Mouse (Mus musculus) CH12.LX (cell line): ENCODE measurements at regions not wholly inside any gene's neighbourhood (a gene's known extent, or its start where the extent isn't known, plus 50 kb on each side); places are given as distances from the start of the nearest gene placed in this dataset.

Source experiments
- DNase-seq: peaks from one replicate; pipeline ENCODE4 v3.0.0-alpha.2; 2013; ENCODE audit errors: extremely low read depth
- H3K27ac ChIP-seq: 2 replicates; pipeline ENCODE4 v1.5.1; 2012; ENCODE audit warnings: low read depth, mild to moderate bottlenecking, control low read depth, moderate library complexity; ENCODE audit not compliant: insufficient read depth
- H3K27me3 ChIP-seq: replicated peaks from 2 replicates; pipeline ENCODE3; 2012; ENCODE audit warnings: inconsistent platforms
- H3K36me3 ChIP-seq, 2 experiments: replicated peaks in 1 of 2; 2 replicates each; pipeline versions ENCODE3 to v1.6.1; 2012; ENCODE audit warnings: inconsistent platforms in 1 of 2, low read length in 1 of 2, mild to moderate bottlenecking in 1 of 2, mixed read lengths in 1 of 2, moderate library complexity in 1 of 2; ENCODE audit not compliant: control insufficient read depth in 1 of 2, insufficient read depth in 1 of 2
- H3K4me1 ChIP-seq, 2 experiments: 2 replicates each; pipeline ENCODE4 v1.6.1; 2012; ENCODE audit warnings: inconsistent platforms in 1 of 2, moderate library complexity in 1 of 2; ENCODE audit not compliant: insufficient read depth in 2 of 2, control insufficient read depth in 1 of 2
- H3K4me2 ChIP-seq: 2 replicates; pipeline ENCODE4 v1.6.1; 2012; ENCODE audit warnings: low read depth, mild to moderate bottlenecking, control low read depth; ENCODE audit not compliant: poor library complexity, insufficient read depth, severe bottlenecking
- H3K4me3 ChIP-seq, 3 experiments: fragments of 150-350 bp in 1 of 3; sonication (generic) in 1 of 3; replicated peaks in 1 of 3; 2 replicates each; pipeline versions ENCODE3 to v1.5.1; 2011 to 2012; ENCODE audit warnings: low read depth in 2 of 3, low read length in 2 of 3, mild to moderate bottlenecking in 2 of 3, moderate library complexity in 2 of 3, control low read depth in 1 of 3, improper control_type of control experiment in 1 of 3, inconsistent platforms in 1 of 3, mixed read lengths in 1 of 3; ENCODE audit not compliant: poor library complexity in 1 of 3
- H3K79me2 ChIP-seq: replicated peaks from 2 replicates; pipeline ENCODE4 v1.6.1; 2012; ENCODE audit warnings: mild to moderate bottlenecking, moderate library complexity; ENCODE audit not compliant: control insufficient read depth, poor library complexity, insufficient read depth, severe bottlenecking; ENCODE audit errors: extremely low read depth
- H3K9ac ChIP-seq: 2 replicates; pipeline ENCODE4 v1.6.1; 2012; ENCODE audit warnings: low read depth, mild to moderate bottlenecking, control low read depth, moderate library complexity; ENCODE audit not compliant: insufficient read depth
- H3K9me3 ChIP-seq: replicated peaks from 2 replicates; pipeline ENCODE3; 2012; ENCODE audit warnings: low read length, inconsistent platforms, mixed read lengths
- CHD1 ChIP-seq: IDR thresholded peaks from 2 replicates; pipeline ENCODE4 v1.6.1; 2012; ENCODE audit warnings: low read depth, low read length, improper control_type of control experiment, inconsistent platforms
- CTCF ChIP-seq, 2 experiments: IDR thresholded peaks in 1 of 2; conservative IDR thresholded peaks in 1 of 2; 2 replicates each; pipeline ENCODE4 v1.5.1; 2011 to 2012; ENCODE audit warnings: low read depth in 2 of 2, low read length in 2 of 2, improper control_type of control experiment in 1 of 2, inconsistent platforms in 1 of 2, mild to moderate bottlenecking in 1 of 2, moderate library complexity in 1 of 2
- ELF1 ChIP-seq: IDR thresholded peaks from 2 replicates; pipeline ENCODE4 v1.6.1; 2014; ENCODE audit warnings: low read depth, mild to moderate bottlenecking, inconsistent platforms, low read length, improper control_type of control experiment
- EP300 ChIP-seq: IDR thresholded peaks from 2 replicates; pipeline ENCODE4 v1.6.1; 2011; ENCODE audit warnings: low read length, improper control_type of control experiment
- ETS1 ChIP-seq: conservative IDR thresholded peaks from 2 replicates; pipeline ENCODE4 v1.6.1; 2012; ENCODE audit warnings: low read depth, mild to moderate bottlenecking, inconsistent platforms, low read length, improper control_type of control experiment, moderate library complexity
- GABPA ChIP-seq: IDR thresholded peaks from 2 replicates; pipeline ENCODE4 v1.6.1; 2012; ENCODE audit warnings: low read depth, low read length, improper control_type of control experiment, inconsistent platforms; ENCODE audit not compliant: insufficient replicate concordance
- IRF4 ChIP-seq: IDR thresholded peaks from 2 replicates; pipeline ENCODE4 v1.6.1; 2014; ENCODE audit warnings: low read depth, mild to moderate bottlenecking, inconsistent platforms, low read length, improper control_type of control experiment
- JUND ChIP-seq: conservative IDR thresholded peaks from 2 replicates; pipeline ENCODE4 v1.6.1; 2011; ENCODE audit warnings: low read depth, low read length, improper control_type of control experiment
- MAFK ChIP-seq: IDR thresholded peaks from 2 replicates; pipeline ENCODE4 v1.6.1; 2011; ENCODE audit warnings: low read length, improper control_type of control experiment; ENCODE audit not compliant: insufficient replicate concordance
- MAX ChIP-seq: IDR thresholded peaks from 2 replicates; pipeline ENCODE4 v1.6.1; 2011; ENCODE audit warnings: low read length, improper control_type of control experiment
- MYC ChIP-seq: IDR thresholded peaks from 2 replicates; pipeline ENCODE4 v1.6.1; 2011; ENCODE audit warnings: low read depth, mild to moderate bottlenecking, improper control_type of control experiment, low read length
- NRF1 ChIP-seq: IDR thresholded peaks from 2 replicates; pipeline ENCODE4 v1.6.1; 2014; ENCODE audit warnings: low read depth, mild to moderate bottlenecking, inconsistent platforms, low read length, improper control_type of control experiment, moderate library complexity
- PAX5 ChIP-seq: IDR thresholded peaks from 2 replicates; pipeline ENCODE4 v1.6.1; 2012; ENCODE audit warnings: low read length, inconsistent platforms, mixed read lengths
- RAD21 ChIP-seq: IDR thresholded peaks from 2 replicates; pipeline ENCODE4 v1.6.1; 2011; ENCODE audit warnings: low read depth, mild to moderate bottlenecking, low read length, improper control_type of control experiment, moderate library complexity
- TBP ChIP-seq: conservative IDR thresholded peaks from 2 replicates; pipeline ENCODE4 v1.6.1; 2011; ENCODE audit warnings: low read depth, low read length, improper control_type of control experiment
- UBTF ChIP-seq: IDR thresholded peaks from 2 replicates; pipeline ENCODE4 v1.6.1; 2012; ENCODE audit warnings: low read depth, mild to moderate bottlenecking, inconsistent platforms, low read length, improper control_type of control experiment, moderate library complexity
- ZC3H11A ChIP-seq: IDR thresholded peaks from 2 replicates; pipeline ENCODE4 v1.6.1; 2012; ENCODE audit warnings: low read depth, mild to moderate bottlenecking, inconsistent platforms, low read length, improper control_type of control experiment
- ZNF384 ChIP-seq: IDR thresholded peaks from 2 replicates; pipeline ENCODE4 v1.6.1; 2012; ENCODE audit warnings: low read depth, low read length, improper control_type of control experiment, inconsistent platforms
- dilution Hi-C: fragments of 300-500 bp; cut with MboI; formaldehyde crosslinking; loops from 2 replicates; pipeline ENCODE4 v1.14.3; 2020; ENCODE audit warnings: low sequenced_read_pairs; ENCODE audit not compliant: extremely low pct_unique_long_range_greater_than_20kb, extremely low pct_ligation_motif_present
- in situ Hi-C: fragments of 300-500 bp; cut with MboI; formaldehyde crosslinking; loops from 3 replicates; pipeline ENCODE4 v1.14.3; 2019; ENCODE audit warnings: low sequenced_read_pairs, low pct_ligation_motif_present, low pct_unique_long_range_greater_than_20kb, mixed read lengths

GRCm38 (mm10) chr13:39950203-39950602 is 411.0 kb downstream of the Ofcc1 start:
- no peak overlapping the region for H3K4me3 ChIP-seq
- no peak for TF ChIP-seq GABPA
- TF ChIP-seq MAFK = no peak
- TF ChIP-seq CHD1 = no peak
- no peak for TF ChIP-seq NRF1
- TF ChIP-seq JUND = no peak
- TF ChIP-seq CTCF (conservative IDR thresholded peaks at IDR 0.05 in 1 of 2, IDR thresholded peaks at IDR 0.05 in 1 of 2; ENCODE audit: low read depth in 2 of 2, low read length in 2 of 2) = no peak
- TF ChIP-seq PAX5 = no peak
- no peak for TF ChIP-seq ETS1
- no peak for TF ChIP-seq MYC
- TF ChIP-seq ZNF384 = no peak
- no peak for TF ChIP-seq RAD21
- TF ChIP-seq ELF1 = no peak
- no peak for TF ChIP-seq TBP
- TF ChIP-seq IRF4 = no peak
- no peak for TF ChIP-seq ZC3H11A
- TF ChIP-seq EP300 = no peak
- no peak for TF ChIP-seq UBTF
- no peak for DNase-seq
- no peaks in the 10 kb centered on the region for H3K79me2 ChIP-seq
- no peak overlapping the region for H3K4me2 ChIP-seq
- in situ Hi-C loops = no loop called here
- no peak overlapping the region for H3K27ac ChIP-seq
- H3K4me1 ChIP-seq = no peaks in the 10 kb centered on the region
- H3K9ac ChIP-seq = no peak overlapping the region
- no peaks in the 10 kb centered on the region for H3K27me3 ChIP-seq
- H3K36me3 ChIP-seq = no peaks in the 10 kb centered on the region
- H3K9me3 ChIP-seq = no peaks in the 10 kb centered on the region
- dilution Hi-C loops = no loop called here

- Histone ChIP-seq H3K4me1 (no peaks in the 10 kb centered on the region), H3K79me2 (no peaks in the 10 kb centered on the region), H3K4me3 (no peak overlapping the region), H3K27me3 (no peaks in the 10 kb centered on the region), H3K36me3 (no peaks in the 10 kb centered on the region), H3K27ac (no peak overlapping the region), H3K9ac (no peak overlapping the region), H3K4me2 (no peak overlapping the region), H3K9me3 (peaks cover 2% of the 10 kb centered on the region)
- dilution Hi-C loops = no loop called here
- no peak for DNase-seq
- in situ Hi-C loops = no loop called here
- TF ChIP-seq EP300 = no peak
- no peak for TF ChIP-seq MAX
- TF ChIP-seq RAD21 = no peak
Observed at GRCm38 (mm10) chr13:39935216-39935615, 426.0 kb downstream of the Ofcc1 start.
